Mouse (Mus musculus) heart, postnatal 0 days (tissue): ENCODE data around the gene Mrps18a. TPM values are rescaled to one million over a fixed set of nuclear protein-coding genes. Genes with fewer than 3 reads are reported as not detected.

Experiments
- ATAC-seq: fragments of 200-750 bp; cut with Nextera tagmentation; 2 replicates; pipeline ENCODE4 v1.8.0; 2017; ENCODE audit warnings: low read depth, moderate number of reproducible peaks, moderate library complexity; ENCODE audit not compliant: insufficient read depth
- DNase-seq: peaks from one replicate; pipeline ENCODE4 v3.0.0-alpha.2; 2016; ENCODE audit warnings: low spot score
- H3K27ac ChIP-seq: fragments of 300-500 bp; sonication (generic); 2 replicates; pipeline ENCODE4 v1.5.1; 2014; ENCODE audit warnings: low read depth, mild to moderate bottlenecking
- H3K27me3 ChIP-seq: fragments of 300-500 bp; sonication (generic); 2 replicates; pipeline ENCODE4 v1.6.1; 2014; ENCODE audit warnings: low read length, mixed read lengths; ENCODE audit not compliant: control insufficient read depth, insufficient read depth
- H3K36me3 ChIP-seq: fragments of 300-500 bp; sonication (generic); replicated peaks from 2 replicates; pipeline ENCODE4 v1.6.1; 2014; ENCODE audit warnings: low read length, mixed read lengths; ENCODE audit not compliant: control insufficient read depth, insufficient read depth
- H3K4me1 ChIP-seq: fragments of 300-500 bp; sonication (generic); 2 replicates; pipeline ENCODE4 v1.6.1; 2014; ENCODE audit warnings: antibody characterized with exemption; ENCODE audit not compliant: control insufficient read depth, insufficient read depth
- H3K4me2 ChIP-seq: fragments of 300-500 bp; sonication (generic); 2 replicates; pipeline ENCODE4 v1.6.1; 2014; ENCODE audit warnings: low read depth, mild to moderate bottlenecking, low read length, moderate library complexity
- H3K4me3 ChIP-seq: fragments of 300-500 bp; sonication (generic); 2 replicates; pipeline ENCODE4 v1.5.1; 2014; ENCODE audit warnings: low read depth, low read length
- H3K9ac ChIP-seq: fragments of 300-500 bp; sonication (generic); replicated peaks from 2 replicates; pipeline ENCODE4 v1.6.1; 2014; ENCODE audit warnings: low read depth, low read length, mixed read lengths
- H3K9me3 ChIP-seq: fragments of 300-500 bp; sonication (generic); replicated peaks from 2 replicates; pipeline ENCODE4 v1.6.1; 2016; ENCODE audit warnings: low read length; ENCODE audit not compliant: control insufficient read depth
- CTCF ChIP-seq: IDR thresholded peaks from 2 replicates; pipeline ENCODE4 v1.5.1; 2016; ENCODE audit warnings: antibody characterized with exemption, control low read depth, low read depth
- EP300 ChIP-seq: IDR thresholded peaks from 2 replicates; pipeline ENCODE4 v1.6.1; 2016; ENCODE audit warnings: antibody characterized with exemption, low read depth
- WGBS: fragments of 180-500 bp; shearing (Covaris S2); extraction: QIAGEN DNeasy Blood & Tissue Kit; methylation state at CpG from one replicate; pipeline ENCODE4 v1.1.7; 2014; 5-methylcytosine and 5-hydroxymethylcytosine counted together
- polyA plus RNA-seq: library from polyadenylated mRNA; unstranded; fragments of >200 nt; fragmentation: Nextera tagmentation; extraction: Ambion mirVana; gene quantifications from 2 replicates; pipeline ENCODE4 v1.2.1, GENCODE M21; 2015
- total RNA-seq: library from RNA; depleted of rRNA; stranded (reverse); fragments of >200 nt; gene quantifications from 2 replicates; pipeline ENCODE4 v1.2.3, GENCODE M21; 2014; ENCODE audit warnings: low replicate concordance

Mrps18a gene
- total and polyA plus RNA-seq, 2 experiments from 2014 or later: 76.6 to 174 TPM

DNA sequence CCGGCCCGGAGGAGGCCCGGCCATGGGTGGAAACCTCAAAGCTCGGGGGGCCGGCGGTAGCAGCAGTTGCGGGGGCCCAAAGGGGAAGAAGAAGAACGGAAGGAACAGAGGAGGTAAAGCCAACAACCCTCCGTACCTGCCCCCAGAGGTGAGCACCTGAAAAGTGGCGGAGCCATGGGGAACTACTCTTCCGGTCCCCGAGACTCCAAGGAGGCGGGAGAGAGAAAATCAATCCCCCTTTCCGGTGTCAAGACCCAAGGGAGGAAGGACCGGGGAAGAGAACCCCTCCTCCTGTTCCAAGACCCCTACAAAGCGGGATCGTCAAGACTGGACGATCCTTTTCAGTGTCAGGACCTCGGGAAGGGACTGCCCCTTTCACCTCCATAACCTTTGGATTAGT, 50.4 kb downstream of the Mrps18a start:
- ATAC-seq (no peak), DNase-seq (peak; percentile 44)
- H3K9me3 ChIP-seq: no peaks in the 10 kb centered on the region
- 1% methylated on average over 19 of the region's 19 CpGs for WGBS
- peak overlapping the region; percentile 86 for H3K4me3 ChIP-seq
- H3K9ac ChIP-seq: peak overlapping the region; percentile 85
- no peaks in the 10 kb centered on the region for H3K27me3 ChIP-seq
- H3K27ac ChIP-seq: peak overlapping the region; percentile 86
- H3K36me3 ChIP-seq: peaks cover 25% of the 10 kb centered on the region
- TF ChIP-seq EP300 (no peak), CTCF (no peak)
- peaks cover 21% of the 10 kb centered on the region for H3K4me1 ChIP-seq
- peak overlapping the region; percentile 82 for H3K4me2 ChIP-seq

DNA sequence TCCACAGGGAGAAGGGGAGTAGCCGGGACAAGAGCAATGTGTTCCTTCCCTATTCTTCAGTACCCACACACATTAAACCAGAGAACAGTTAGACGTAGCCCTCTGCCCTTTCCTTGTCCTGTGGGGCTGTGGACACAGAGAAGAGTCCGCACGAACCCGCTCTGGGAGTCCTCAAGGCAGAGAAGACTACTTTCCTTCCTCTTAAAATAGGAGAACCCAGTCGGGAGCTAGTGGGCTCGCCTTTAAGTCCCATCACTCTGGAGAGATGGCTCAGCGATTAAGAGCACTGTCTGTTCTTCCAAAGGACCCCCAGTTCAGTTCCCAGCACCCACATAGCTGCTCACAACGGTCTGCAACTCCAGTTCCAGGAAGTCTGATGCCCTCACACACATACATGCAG, 50.9 kb downstream of the Mrps18a start:
- Histone ChIP-seq H3K4me3 (peak overlapping the region; percentile 86), H3K9ac (peak overlapping the region; percentile 85), H3K9me3 (no peaks in the 10 kb centered on the region), H3K4me1 (peaks cover 25% of the 10 kb centered on the region), H3K27ac (peak overlapping the region; percentile 86), H3K4me2 (peak overlapping the region; percentile 82), H3K36me3 (peaks cover 31% of the 10 kb centered on the region), H3K27me3 (no peaks in the 10 kb centered on the region)
- WGBS: 41% methylated on average over 9 of the region's 9 CpGs
- ATAC-seq: no peak
- DNase-seq: no peak
- TF ChIP-seq CTCF: no peak
- TF ChIP-seq EP300: no peak

DNA sequence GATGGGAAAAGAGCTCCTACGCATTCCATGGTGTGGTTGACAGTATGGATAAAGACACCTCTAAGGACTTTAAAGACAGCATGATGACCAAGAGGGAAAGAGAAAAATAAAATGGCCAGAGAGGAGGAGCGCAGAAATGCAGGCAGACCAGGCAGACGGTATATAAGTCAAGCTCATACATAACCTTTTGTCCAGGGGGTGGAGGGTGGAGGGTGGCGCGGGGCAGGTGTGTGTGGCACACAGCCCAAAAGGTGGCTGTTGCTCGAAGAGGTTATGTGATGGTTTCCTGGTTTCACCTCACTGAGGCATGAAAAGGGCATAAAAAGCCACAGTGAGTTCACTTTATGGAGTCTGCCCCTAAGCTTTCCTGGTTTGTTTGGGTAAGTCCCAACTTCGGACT, 51.8 kb downstream of the Mrps18a start:
- DNase-seq (no peak), ATAC-seq (no peak)
- no peaks in the 10 kb centered on the region for H3K9me3 ChIP-seq
- peak overlapping the region; percentile 41 for H3K4me2 ChIP-seq
- no peak for TF ChIP-seq EP300
- no peak for TF ChIP-seq CTCF
- H3K27ac ChIP-seq: peak overlapping the region; percentile 76
- WGBS: 75% methylated on average over 7 of the region's 7 CpGs
- no peak overlapping the region for H3K9ac ChIP-seq
- peaks cover 28% of the 10 kb centered on the region for H3K4me1 ChIP-seq
- peaks cover 39% of the 10 kb centered on the region for H3K36me3 ChIP-seq
- peak overlapping the region; percentile 23; the same call in 1 of the 2 replicates for H3K4me3 ChIP-seq
- no peaks in the 10 kb centered on the region for H3K27me3 ChIP-seq

DNA sequence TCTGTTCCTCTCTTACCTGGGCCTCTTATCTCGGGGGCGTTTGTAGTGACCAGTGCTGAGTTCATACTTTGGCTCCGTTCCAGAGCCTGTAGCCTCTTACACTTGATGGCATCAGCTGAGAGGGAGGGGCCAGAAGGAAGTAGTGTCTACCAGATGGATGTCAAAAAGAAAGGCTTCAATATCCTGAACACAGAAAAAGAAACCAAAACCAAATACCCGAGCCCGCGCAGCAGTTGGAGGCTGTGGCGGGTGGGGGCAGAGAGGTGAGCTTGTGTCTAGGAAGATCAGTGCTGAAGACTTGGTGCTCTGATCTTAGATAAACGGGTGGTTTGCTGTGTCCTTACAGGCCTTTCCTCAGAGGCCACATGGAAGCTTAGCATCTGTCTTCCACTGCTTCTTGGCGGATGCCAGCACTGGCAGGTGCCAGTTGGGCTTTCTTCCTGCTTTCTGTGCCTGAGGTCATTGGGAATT, 52.2 kb downstream of the Mrps18a start:
- Histone ChIP-seq H3K4me2 (peak overlapping the region; percentile 41), H3K9ac (no peak overlapping the region), H3K9me3 (no peaks in the 10 kb centered on the region), H3K4me1 (peaks cover 28% of the 10 kb centered on the region), H3K4me3 (peak overlapping the region; percentile 23), H3K27me3 (no peaks in the 10 kb centered on the region), H3K27ac (peak overlapping the region; percentile 76), H3K36me3 (peaks cover 43% of the 10 kb centered on the region)
- peak; percentile 34 for DNase-seq
- TF ChIP-seq CTCF: no peak
- no peak for TF ChIP-seq EP300
- WGBS: 44% methylated on average over 9 of the region's 9 CpGs
- no peak for ATAC-seq

DNA sequence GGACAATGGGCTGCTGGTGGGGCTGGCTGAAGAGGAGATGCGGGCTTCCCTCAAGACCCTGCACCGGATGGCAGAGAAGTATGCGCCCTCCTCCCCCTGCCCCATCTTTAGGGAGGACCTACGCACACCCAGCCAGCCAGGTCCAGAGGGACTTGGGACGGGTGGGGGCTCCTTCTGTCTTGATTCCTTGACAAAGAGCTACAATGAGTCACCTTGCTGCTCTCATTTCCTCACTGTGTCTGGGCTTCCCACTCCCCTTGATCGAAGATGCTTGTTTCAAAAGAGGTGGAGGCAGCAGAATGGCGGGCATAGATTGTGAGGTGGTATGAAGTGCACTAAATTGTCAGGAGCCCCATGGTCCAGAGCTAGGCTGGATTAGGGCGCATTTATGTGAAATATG, 53.5 kb downstream of the Mrps18a start:
- H3K9me3 ChIP-seq: no peaks in the 10 kb centered on the region
- TF ChIP-seq EP300: no peak
- no peak for TF ChIP-seq CTCF
- ATAC-seq (no peak), DNase-seq (no peak)
- 86% methylated on average over 8 of the region's 8 CpGs for WGBS
- H3K36me3 ChIP-seq: peaks cover 56% of the 10 kb centered on the region
- H3K27ac ChIP-seq: no peak overlapping the region
- no peak overlapping the region for H3K4me3 ChIP-seq
- peaks cover 33% of the 10 kb centered on the region for H3K4me1 ChIP-seq
- no peaks in the 10 kb centered on the region for H3K27me3 ChIP-seq
- H3K4me2 ChIP-seq: no peak overlapping the region
- H3K9ac ChIP-seq: no peak overlapping the region

DNA sequence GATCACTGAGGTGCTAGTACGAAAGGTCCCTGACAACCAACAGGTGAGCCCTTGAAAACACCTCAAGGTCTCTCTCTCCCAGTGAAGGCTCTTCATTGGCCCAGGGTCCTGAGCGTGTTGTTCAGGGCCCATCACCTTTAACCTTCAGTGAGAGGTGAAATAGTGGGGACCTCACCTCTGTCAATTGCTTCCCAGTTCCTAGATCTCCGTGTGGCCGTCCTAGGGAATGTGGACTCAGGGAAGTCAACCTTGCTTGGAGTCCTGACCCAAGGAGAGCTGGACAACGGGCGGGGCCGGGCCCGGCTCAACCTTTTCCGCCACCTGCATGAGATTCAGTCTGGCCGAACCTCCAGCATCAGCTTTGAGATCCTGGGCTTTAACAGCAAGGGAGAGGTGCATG, 54.0 kb downstream of the Mrps18a start:
- ATAC-seq (no peak), DNase-seq (no peak)
- H3K9me3 ChIP-seq: no peaks in the 10 kb centered on the region
- no peak overlapping the region for H3K9ac ChIP-seq
- H3K27ac ChIP-seq: no peak overlapping the region
- no peak for TF ChIP-seq EP300
- no peak for TF ChIP-seq CTCF
- no peak overlapping the region for H3K4me2 ChIP-seq
- WGBS: 92% methylated on average over 10 of the region's 10 CpGs
- peaks cover 61% of the 10 kb centered on the region for H3K36me3 ChIP-seq
- peaks cover 31% of the 10 kb centered on the region for H3K4me1 ChIP-seq
- no peak overlapping the region for H3K4me3 ChIP-seq
- no peaks in the 10 kb centered on the region for H3K27me3 ChIP-seq
